Mouse (Mus musculus) CH12.LX (cell line): ENCODE measurements at regions not wholly inside any gene's neighbourhood (a gene's known extent, or its start where the extent isn't known, plus 50 kb on each side); places are given as distances from the start of the nearest gene placed in this dataset.

Source experiments
- DNase-seq: peaks from one replicate; pipeline ENCODE4 v3.0.0-alpha.2; 2013; ENCODE audit errors: extremely low read depth
- H3K27ac ChIP-seq: 2 replicates; pipeline ENCODE4 v1.5.1; 2012; ENCODE audit warnings: low read depth, mild to moderate bottlenecking, control low read depth, moderate library complexity; ENCODE audit not compliant: insufficient read depth
- H3K27me3 ChIP-seq: replicated peaks from 2 replicates; pipeline ENCODE3; 2012; ENCODE audit warnings: inconsistent platforms
- H3K36me3 ChIP-seq, 2 experiments: replicated peaks in 1 of 2; 2 replicates each; pipeline versions ENCODE3 to v1.6.1; 2012; ENCODE audit warnings: inconsistent platforms in 1 of 2, low read length in 1 of 2, mild to moderate bottlenecking in 1 of 2, mixed read lengths in 1 of 2, moderate library complexity in 1 of 2; ENCODE audit not compliant: control insufficient read depth in 1 of 2, insufficient read depth in 1 of 2
- H3K4me1 ChIP-seq, 2 experiments: 2 replicates each; pipeline ENCODE4 v1.6.1; 2012; ENCODE audit warnings: inconsistent platforms in 1 of 2, moderate library complexity in 1 of 2; ENCODE audit not compliant: insufficient read depth in 2 of 2, control insufficient read depth in 1 of 2
- H3K4me2 ChIP-seq: 2 replicates; pipeline ENCODE4 v1.6.1; 2012; ENCODE audit warnings: low read depth, mild to moderate bottlenecking, control low read depth; ENCODE audit not compliant: poor library complexity, insufficient read depth, severe bottlenecking
- H3K4me3 ChIP-seq, 3 experiments: fragments of 150-350 bp in 1 of 3; sonication (generic) in 1 of 3; replicated peaks in 1 of 3; 2 replicates each; pipeline versions ENCODE3 to v1.5.1; 2011 to 2012; ENCODE audit warnings: low read depth in 2 of 3, low read length in 2 of 3, mild to moderate bottlenecking in 2 of 3, moderate library complexity in 2 of 3, control low read depth in 1 of 3, improper control_type of control experiment in 1 of 3, inconsistent platforms in 1 of 3, mixed read lengths in 1 of 3; ENCODE audit not compliant: poor library complexity in 1 of 3
- H3K79me2 ChIP-seq: replicated peaks from 2 replicates; pipeline ENCODE4 v1.6.1; 2012; ENCODE audit warnings: mild to moderate bottlenecking, moderate library complexity; ENCODE audit not compliant: control insufficient read depth, poor library complexity, insufficient read depth, severe bottlenecking; ENCODE audit errors: extremely low read depth
- H3K9ac ChIP-seq: 2 replicates; pipeline ENCODE4 v1.6.1; 2012; ENCODE audit warnings: low read depth, mild to moderate bottlenecking, control low read depth, moderate library complexity; ENCODE audit not compliant: insufficient read depth
- H3K9me3 ChIP-seq: replicated peaks from 2 replicates; pipeline ENCODE3; 2012; ENCODE audit warnings: low read length, inconsistent platforms, mixed read lengths
- BHLHE40 ChIP-seq: IDR thresholded peaks from 2 replicates; pipeline ENCODE4 v1.6.1; 2011; ENCODE audit warnings: mild to moderate bottlenecking, low read depth, low read length, improper control_type of control experiment
- CHD1 ChIP-seq: IDR thresholded peaks from 2 replicates; pipeline ENCODE4 v1.6.1; 2012; ENCODE audit warnings: low read depth, low read length, improper control_type of control experiment, inconsistent platforms
- CHD2 ChIP-seq: IDR thresholded peaks from 2 replicates; pipeline ENCODE4 v1.6.1; 2011; ENCODE audit warnings: low read length, improper control_type of control experiment
- CTCF ChIP-seq, 2 experiments: IDR thresholded peaks in 1 of 2; conservative IDR thresholded peaks in 1 of 2; 2 replicates each; pipeline ENCODE4 v1.5.1; 2011 to 2012; ENCODE audit warnings: low read depth in 2 of 2, low read length in 2 of 2, improper control_type of control experiment in 1 of 2, inconsistent platforms in 1 of 2, mild to moderate bottlenecking in 1 of 2, moderate library complexity in 1 of 2
- ELF1 ChIP-seq: IDR thresholded peaks from 2 replicates; pipeline ENCODE4 v1.6.1; 2014; ENCODE audit warnings: low read depth, mild to moderate bottlenecking, inconsistent platforms, low read length, improper control_type of control experiment
- EP300 ChIP-seq: IDR thresholded peaks from 2 replicates; pipeline ENCODE4 v1.6.1; 2011; ENCODE audit warnings: low read length, improper control_type of control experiment
- GABPA ChIP-seq: IDR thresholded peaks from 2 replicates; pipeline ENCODE4 v1.6.1; 2012; ENCODE audit warnings: low read depth, low read length, improper control_type of control experiment, inconsistent platforms; ENCODE audit not compliant: insufficient replicate concordance
- JUN ChIP-seq: IDR thresholded peaks from 2 replicates; pipeline ENCODE4 v1.6.1; 2011; ENCODE audit warnings: low read depth, mild to moderate bottlenecking, low read length, improper control_type of control experiment, moderate library complexity; ENCODE audit not compliant: insufficient read depth
- JUND ChIP-seq: conservative IDR thresholded peaks from 2 replicates; pipeline ENCODE4 v1.6.1; 2011; ENCODE audit warnings: low read depth, low read length, improper control_type of control experiment
- MAFK ChIP-seq: IDR thresholded peaks from 2 replicates; pipeline ENCODE4 v1.6.1; 2011; ENCODE audit warnings: low read length, improper control_type of control experiment; ENCODE audit not compliant: insufficient replicate concordance
- MAX ChIP-seq: IDR thresholded peaks from 2 replicates; pipeline ENCODE4 v1.6.1; 2011; ENCODE audit warnings: low read length, improper control_type of control experiment
- MAZ ChIP-seq: IDR thresholded peaks from 2 replicates; pipeline ENCODE4 v1.6.1; 2012; ENCODE audit warnings: low read depth, mild to moderate bottlenecking, inconsistent platforms, low read length, improper control_type of control experiment, moderate library complexity
- MEF2A ChIP-seq: IDR thresholded peaks from 2 replicates; pipeline ENCODE4 v1.6.1; 2014; ENCODE audit warnings: low read depth, mild to moderate bottlenecking, inconsistent platforms, low read length, improper control_type of control experiment, borderline replicate concordance
- NELFE ChIP-seq: IDR thresholded peaks from 2 replicates; pipeline ENCODE4 v1.6.1; 2011; ENCODE audit warnings: low read depth, low read length, improper control_type of control experiment
- NRF1 ChIP-seq: IDR thresholded peaks from 2 replicates; pipeline ENCODE4 v1.6.1; 2014; ENCODE audit warnings: low read depth, mild to moderate bottlenecking, inconsistent platforms, low read length, improper control_type of control experiment, moderate library complexity
- PAX5 ChIP-seq: IDR thresholded peaks from 2 replicates; pipeline ENCODE4 v1.6.1; 2012; ENCODE audit warnings: low read length, inconsistent platforms, mixed read lengths
- POLR2AphosphoS2 ChIP-seq: IDR thresholded peaks from 2 replicates; pipeline ENCODE4 v1.6.1; 2011; ENCODE audit warnings: low read depth, low read length, improper control_type of control experiment
- SIN3A ChIP-seq: IDR thresholded peaks from 2 replicates; pipeline ENCODE4 v1.6.1; 2012; ENCODE audit warnings: low read length, improper control_type of control experiment, inconsistent platforms
- SMC3 ChIP-seq: IDR thresholded peaks from 2 replicates; pipeline ENCODE4 v1.6.1; 2011; ENCODE audit warnings: low read depth, low read length, improper control_type of control experiment
- TBP ChIP-seq: conservative IDR thresholded peaks from 2 replicates; pipeline ENCODE4 v1.6.1; 2011; ENCODE audit warnings: low read depth, low read length, improper control_type of control experiment
- TCF12 ChIP-seq: IDR thresholded peaks from 2 replicates; pipeline ENCODE4 v1.6.1; 2014; ENCODE audit warnings: low read depth, mild to moderate bottlenecking, inconsistent platforms, low read length, improper control_type of control experiment
- UBTF ChIP-seq: IDR thresholded peaks from 2 replicates; pipeline ENCODE4 v1.6.1; 2012; ENCODE audit warnings: low read depth, mild to moderate bottlenecking, inconsistent platforms, low read length, improper control_type of control experiment, moderate library complexity
- USF1 ChIP-seq: IDR thresholded peaks from 2 replicates; pipeline ENCODE4 v1.6.1; 2014; ENCODE audit warnings: low read depth, mild to moderate bottlenecking, inconsistent platforms, low read length, improper control_type of control experiment
- ZKSCAN1 ChIP-seq: IDR thresholded peaks from 2 replicates; pipeline ENCODE4 v1.6.1; 2012; ENCODE audit warnings: low read depth, inconsistent platforms, low read length, improper control_type of control experiment, borderline replicate concordance
- ZNF384 ChIP-seq: IDR thresholded peaks from 2 replicates; pipeline ENCODE4 v1.6.1; 2012; ENCODE audit warnings: low read depth, low read length, improper control_type of control experiment, inconsistent platforms
- dilution Hi-C: fragments of 300-500 bp; cut with MboI; formaldehyde crosslinking; loops from 2 replicates; pipeline ENCODE4 v1.14.3; 2020; ENCODE audit warnings: low sequenced_read_pairs; ENCODE audit not compliant: extremely low pct_unique_long_range_greater_than_20kb, extremely low pct_ligation_motif_present
- in situ Hi-C: fragments of 300-500 bp; cut with MboI; formaldehyde crosslinking; loops from 3 replicates; pipeline ENCODE4 v1.14.3; 2019; ENCODE audit warnings: low sequenced_read_pairs, low pct_ligation_motif_present, low pct_unique_long_range_greater_than_20kb, mixed read lengths

DNA sequence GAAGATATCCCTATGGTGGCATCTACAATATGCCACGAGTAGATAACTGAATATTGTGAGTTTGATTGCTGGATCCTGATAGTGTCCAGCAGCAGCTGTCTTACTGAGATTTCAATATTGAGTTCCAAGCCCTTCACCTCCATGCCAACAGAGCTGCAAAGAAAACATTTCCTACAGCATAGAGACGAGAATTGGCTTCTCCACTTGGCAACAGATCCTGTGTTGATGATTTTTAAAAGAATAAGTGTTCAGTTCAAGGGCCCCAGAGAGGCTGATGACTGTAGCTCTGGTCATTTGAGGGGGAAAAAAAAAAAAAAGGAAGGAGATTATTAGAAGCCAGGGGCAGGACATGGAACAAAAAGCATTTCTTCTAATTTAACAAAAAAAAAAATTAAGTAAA lies 284.7 kb downstream of the Efnb2 start:
- no peak overlapping the region for H3K9ac ChIP-seq
- in situ Hi-C loops = no loop called here
- TF ChIP-seq UBTF (no peak), MEF2A (no peak), ELF1 (no peak), ZKSCAN1 (no peak), CHD2 (no peak), JUND (no peak), MAFK (no peak), EP300 (no peak), CHD1 (no peak), MAZ (no peak), GABPA (no peak), CTCF (conservative IDR thresholded peaks at IDR 0.05 in 1 of 2, IDR thresholded peaks at IDR 0.05 in 1 of 2; ENCODE audit: low read depth in 2 of 2, low read length in 2 of 2) (no peak), MAX (no peak)
- H3K79me2 ChIP-seq = no peaks in the 10 kb centered on the region
- no peak overlapping the region for H3K4me3 ChIP-seq
- no peak for DNase-seq
- peaks cover 61% of the 10 kb centered on the region for H3K9me3 ChIP-seq
- no peak overlapping the region for H3K4me2 ChIP-seq
- H3K4me1 ChIP-seq = no peaks in the 10 kb centered on the region
- no peaks in the 10 kb centered on the region for H3K36me3 ChIP-seq
- dilution Hi-C loops = no loop called here
- no peak overlapping the region for H3K27ac ChIP-seq
- no peaks in the 10 kb centered on the region for H3K27me3 ChIP-seq

DNA sequence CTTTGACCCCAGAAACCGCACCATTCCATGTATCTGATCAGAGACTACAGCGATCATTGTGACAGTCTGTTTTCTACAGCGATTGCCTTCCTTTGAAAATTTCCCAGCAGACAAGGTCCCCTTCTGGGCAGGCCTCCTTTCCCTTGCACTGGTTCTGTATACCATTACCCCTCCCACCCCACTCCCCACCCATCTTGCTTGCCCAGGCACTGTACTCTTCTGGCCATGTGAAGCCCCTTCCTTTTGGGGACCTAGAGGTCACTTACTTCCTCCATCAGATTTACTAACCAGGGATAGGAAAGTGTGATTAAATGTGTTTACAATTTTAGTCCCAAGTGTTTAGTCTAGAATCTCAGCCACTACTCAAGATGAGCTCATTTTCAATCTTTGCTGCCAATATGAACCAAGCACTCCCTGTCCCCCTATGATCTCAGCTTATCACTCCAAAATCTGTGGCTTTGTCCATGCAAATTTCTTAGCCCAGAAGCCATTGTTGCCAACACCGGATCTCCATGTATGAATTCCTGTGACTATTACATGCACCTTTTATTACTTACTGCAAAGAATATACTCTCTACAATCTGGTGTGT lies 293.7 kb downstream of the Efnb2 start:
- H3K9ac ChIP-seq = no peak overlapping the region
- dilution Hi-C loops = no loop called here
- no peak for DNase-seq
- no peak overlapping the region for H3K27ac ChIP-seq
- H3K4me1 ChIP-seq = no peaks in the 10 kb centered on the region
- no peak overlapping the region for H3K4me2 ChIP-seq
- no peaks in the 10 kb centered on the region for H3K27me3 ChIP-seq
- H3K79me2 ChIP-seq = no peaks in the 10 kb centered on the region
- in situ Hi-C loops = no loop called here
- no peak overlapping the region for H3K4me3 ChIP-seq
- peaks cover 75% of the 10 kb centered on the region for H3K9me3 ChIP-seq
- H3K36me3 ChIP-seq = no peaks in the 10 kb centered on the region
- TF ChIP-seq CHD2 = no peak
- TF ChIP-seq USF1 = no peak
- TF ChIP-seq NELFE = no peak
- no peak for TF ChIP-seq GABPA
- no peak for TF ChIP-seq MAX
- no peak for TF ChIP-seq EP300
- TF ChIP-seq JUND = no peak
- TF ChIP-seq TBP = no peak
- TF ChIP-seq CHD1 = no peak
- TF ChIP-seq SMC3 = no peak
- TF ChIP-seq TCF12 = no peak
- no peak for TF ChIP-seq MEF2A
- no peak for TF ChIP-seq PAX5
- TF ChIP-seq SIN3A = no peak
- no peak for TF ChIP-seq JUN
- TF ChIP-seq BHLHE40 = no peak
- no peak for TF ChIP-seq CTCF (conservative IDR thresholded peaks at IDR 0.05 in 1 of 2, IDR thresholded peaks at IDR 0.05 in 1 of 2; ENCODE audit: low read depth in 2 of 2, low read length in 2 of 2)
- TF ChIP-seq ZNF384 = no peak
- TF ChIP-seq NRF1 = no peak
- no peak for TF ChIP-seq POLR2AphosphoS2
- TF ChIP-seq, all 38 proteins: peak for 0
